Comparison of ENCODE assay signal across 8 mouse cellular contexts in genomic region chr14:56512084-56512483, GRCm38 (mm10).
A peak's percentile ranks its signal among the peaks of the same experiment; 100 is the strongest.
DNase-seq lines count a peak whose midpoint lies in the region; ATAC-seq and TF ChIP-seq lines count a peak whose summit lies in the region.

No protein-coding gene starts in this region.

- no peak overlapping the region for H3K27ac ChIP-seq in kidney, adult 2 months (ENCODE audit: insufficient read depth, low read depth, low read length)
- no peak overlapping the region for H3K27ac ChIP-seq in kidney, embryonic 14.5 days (ENCODE audit: low read depth, low read length)
- no peak overlapping the region for H3K27ac ChIP-seq in ES-E14 (ENCODE audit: insufficient read depth, low read depth, low read length, poor library complexity, severe bottlenecking)

- H3K4me1 ChIP-seq in kidney, adult 2 months (ENCODE audit: control insufficient read depth, insufficient read depth, low read length) = no peaks in the 10 kb centered on the region
- H3K4me1 ChIP-seq in kidney, embryonic 14.5 days (ENCODE audit: control insufficient read depth, insufficient read depth, low read length) = no peaks in the 10 kb centered on the region
- no peaks in the 10 kb centered on the region for H3K4me1 ChIP-seq in ES-E14 (ENCODE audit: control insufficient read depth in 2 of 2, insufficient read depth in 2 of 2, low read length in 2 of 2, poor library complexity in 1 of 2)

- no peaks in the 10 kb centered on the region for H3K27me3 ChIP-seq in kidney, adult 2 months (replicated peaks; ENCODE audit: control insufficient read depth, insufficient read depth, low read length)
- H3K27me3 ChIP-seq in kidney, embryonic 14.5 days (ENCODE audit: control insufficient read depth, insufficient read depth, low read length) = no peaks in the 10 kb centered on the region

- ATAC-seq in kidney, embryonic 14.5 days (ENCODE audit: low FRiP score, low TSS enrichment) = no peak

- H3K36me3 ChIP-seq in kidney, adult 2 months (ENCODE audit: control insufficient read depth, insufficient read depth, low read length) = no peaks in the 10 kb centered on the region
- H3K36me3 ChIP-seq in kidney, embryonic 14.5 days (ENCODE audit: control insufficient read depth, insufficient read depth, low read length) = no peaks in the 10 kb centered on the region
- H3K36me3 ChIP-seq in ES-E14 (ENCODE audit: control insufficient read depth, insufficient read depth, low read length, poor library complexity, severe bottlenecking) = peaks cover 3% of the 10 kb centered on the region; the same call in 1 of the 2 replicates

- peak; percentile 60 for TF ChIP-seq CTCF in kidney, adult 2 months (conservative IDR thresholded peaks at IDR 0.05; ENCODE audit: insufficient read depth, insufficient read length, low read depth, low read length)

- intact Hi-C loops in gastrocnemius, postnatal 14 days (cut with DNase I; ENCODE audit: low total_unique reads) = no loop called here

- no peak for TF ChIP-seq POLR2A in kidney, adult 2 months (IDR thresholded peaks at IDR 0.05; ENCODE audit: low read depth, low read length)

- DNase-seq in kidney, adult 2 months = peak; percentile 10
- DNase-seq in ES-E14 (ENCODE audit: low read depth, low spot score) = peak; percentile 40
- DNase-seq in embryo, embryonic 10.5 days (ENCODE audit: low spot score) = peak; percentile 67
- peak; percentile 57 for DNase-seq in mesoderm, embryonic 11.5 days (ENCODE audit: low read depth, low spot score)
- DNase-seq in gastrocnemius, postnatal 14 days = no peak
- DNase-seq in thymus, postnatal 0 days (ENCODE audit: low spot score) = no peak
- no peak for DNase-seq in thymus, postnatal 10 days (ENCODE audit: low spot score in 2 of 2)

- H3K4me3 ChIP-seq in kidney, adult 2 months (ENCODE audit: insufficient read depth, low read depth, low read length) = no peak overlapping the region
- no peak overlapping the region for H3K4me3 ChIP-seq in kidney, embryonic 14.5 days (ENCODE audit: low read length)
- H3K4me3 ChIP-seq in ES-E14 (ENCODE audit: insufficient read depth in 1 of 2, low read depth in 1 of 2, low read length in 2 of 2, poor library complexity in 1 of 2, severe bottlenecking in 1 of 2) = 0 out of 4 replicates have a peak overlapping the region, but pooled peaks of 1 of the 2 experiments have one; percentile 15

- H3K4me2 ChIP-seq in kidney, embryonic 14.5 days (replicated peaks; ENCODE audit: low read depth, low read length) = no peak overlapping the region

- in situ Hi-C loops in ES-E14 (cut with MboI; ENCODE audit: low sequenced_read_pairs in 2 of 2, unreplicated experiment in 2 of 2) = no loop called here

- WGBS in kidney, adult 2 months = 31% methylated on average over 6 of the region's 6 CpGs
- WGBS in kidney, embryonic 14.5 days = 34% methylated on average over 6 of the region's 6 CpGs

- no peak overlapping the region for H3K9ac ChIP-seq in kidney, embryonic 14.5 days (ENCODE audit: low read depth, low read length)
- H3K9ac ChIP-seq in ES-E14 (ENCODE audit: insufficient read depth, low read depth, low read length, poor library complexity, severe bottlenecking) = no peak overlapping the region

- no peaks in the 10 kb centered on the region for H3K9me3 ChIP-seq in kidney, embryonic 14.5 days (ENCODE audit: control insufficient read depth, low read length)
- no peaks in the 10 kb centered on the region for H3K9me3 ChIP-seq in ES-E14 (ENCODE audit: control insufficient read depth, insufficient read depth, low read depth, low read length)

TF ChIP-seq in ES-E14, 5 proteins besides CTCF, POLR2A, EP300 and RAD21:
- TF ChIP-seq CHD2 (IDR thresholded peaks at IDR 0.05; ENCODE audit: low read depth, low read length) (no peak), HCFC1 (IDR thresholded peaks at IDR 0.05; ENCODE audit: borderline replicate concordance, insufficient read depth, low read length) (no peak), ZC3H11A (IDR thresholded peaks at IDR 0.05; ENCODE audit: borderline replicate concordance, low read depth, low read length) (no peak), ZNF384 (IDR thresholded peaks at IDR 0.05; ENCODE audit: low read depth, low read length) (no peak)

Comparison
In these comparisons a context has a peak if more than half of its experiments do, and no peak if none do; other contexts are left out.
1. DNase-seq: peak in kidney, adult 2 months (single experiment), ES-E14 (single experiment), embryo, embryonic 10.5 days (single experiment) and mesoderm, embryonic 11.5 days (single experiment); none in gastrocnemius, postnatal 14 days (single experiment), thymus, postnatal 0 days (single experiment) and thymus, postnatal 10 days (0 of 2).